Mouse (Mus musculus) CH12.LX (cell line): ENCODE results near the gene Ephb3.

Experiments
- CHD2 ChIP-seq: IDR thresholded peaks from 2 replicates; pipeline ENCODE4 v1.6.1; 2011; ENCODE audit warnings: low read length, improper control_type of control experiment
- CTCF ChIP-seq, 2 experiments: IDR thresholded peaks in 1 of 2; conservative IDR thresholded peaks in 1 of 2; 2 replicates each; pipeline ENCODE4 v1.5.1; 2011 to 2012; ENCODE audit warnings: low read depth in 2 of 2, low read length in 2 of 2, improper control_type of control experiment in 1 of 2, inconsistent platforms in 1 of 2, mild to moderate bottlenecking in 1 of 2, moderate library complexity in 1 of 2
- EP300 ChIP-seq: IDR thresholded peaks from 2 replicates; pipeline ENCODE4 v1.6.1; 2011; ENCODE audit warnings: low read length, improper control_type of control experiment
- ETS1 ChIP-seq: conservative IDR thresholded peaks from 2 replicates; pipeline ENCODE4 v1.6.1; 2012; ENCODE audit warnings: low read depth, mild to moderate bottlenecking, inconsistent platforms, low read length, improper control_type of control experiment, moderate library complexity
- MYC ChIP-seq: IDR thresholded peaks from 2 replicates; pipeline ENCODE4 v1.6.1; 2011; ENCODE audit warnings: low read depth, mild to moderate bottlenecking, improper control_type of control experiment, low read length
- NRF1 ChIP-seq: IDR thresholded peaks from 2 replicates; pipeline ENCODE4 v1.6.1; 2014; ENCODE audit warnings: low read depth, mild to moderate bottlenecking, inconsistent platforms, low read length, improper control_type of control experiment, moderate library complexity
- POLR2A ChIP-seq: IDR thresholded peaks from 2 replicates; pipeline ENCODE4 v1.6.1; 2011; ENCODE audit warnings: low read depth, mild to moderate bottlenecking, improper control_type of control experiment, low read length
- POLR2AphosphoS2 ChIP-seq: IDR thresholded peaks from 2 replicates; pipeline ENCODE4 v1.6.1; 2011; ENCODE audit warnings: low read depth, low read length, improper control_type of control experiment
- RCOR1 ChIP-seq: conservative IDR thresholded peaks from 2 replicates; pipeline ENCODE4 v1.6.1; 2012; ENCODE audit warnings: low read depth, mild to moderate bottlenecking, inconsistent platforms, low read length, improper control_type of control experiment
- TCF12 ChIP-seq: IDR thresholded peaks from 2 replicates; pipeline ENCODE4 v1.6.1; 2014; ENCODE audit warnings: low read depth, mild to moderate bottlenecking, inconsistent platforms, low read length, improper control_type of control experiment
- ZKSCAN1 ChIP-seq: IDR thresholded peaks from 2 replicates; pipeline ENCODE4 v1.6.1; 2012; ENCODE audit warnings: low read depth, inconsistent platforms, low read length, improper control_type of control experiment, borderline replicate concordance

DNA sequence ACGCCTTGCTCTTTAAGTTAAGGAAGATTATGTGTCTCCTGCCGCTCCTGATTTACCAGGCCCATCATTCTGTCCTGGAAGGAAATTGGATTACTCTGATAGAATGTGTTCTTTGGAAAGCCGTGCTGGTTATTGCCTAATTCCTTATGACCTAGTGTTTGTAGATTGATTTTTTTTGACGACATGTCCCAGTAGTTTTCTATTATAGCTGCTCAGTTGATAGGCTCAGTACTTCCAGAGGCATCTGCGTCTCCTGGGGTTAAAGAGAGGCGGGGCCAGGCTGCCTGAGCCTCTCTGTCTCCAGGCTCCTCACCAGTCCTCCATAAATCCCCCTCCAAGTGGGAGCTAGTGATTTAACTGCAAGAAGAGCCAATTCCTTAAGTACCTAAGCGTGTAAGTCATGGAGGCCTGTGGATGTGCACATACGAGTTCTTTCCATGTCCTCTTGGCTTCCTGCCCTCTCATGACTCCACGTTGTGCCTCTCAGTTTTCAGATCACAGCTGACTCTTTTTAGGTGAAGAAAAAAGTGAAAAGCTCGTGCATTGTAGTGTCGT is 47.9 kb downstream of the Ephb3 start:
- TF ChIP-seq TCF12 (no peak), ZKSCAN1 (no peak), NRF1 (no peak), CHD2 (no peak), CTCF (conservative IDR thresholded peaks at IDR 0.05 in 1 of 2, IDR thresholded peaks at IDR 0.05 in 1 of 2; ENCODE audit: low read depth in 2 of 2, low read length in 2 of 2) (no peak), POLR2A (no peak), POLR2AphosphoS2 (no peak), EP300 (no peak), MYC (no peak), ETS1 (no peak), RCOR1 (no peak)
